Mouse (Mus musculus) heart, adult 2 months (tissue): ENCODE measurements around the gene Tenm4. TPM values are rescaled to one million over a fixed set of nuclear protein-coding genes. Genes with fewer than 3 reads are reported as not detected.

Experiments used
- DNase-seq, 2 experiments: peaks; one replicate each; pipeline ENCODE4 v3.0.0; 2021
- H3K27ac ChIP-seq: fragments of 200-600 bp; 2 replicates; pipeline ENCODE4 v1.8.1; 2022
- H3K27me3 ChIP-seq: fragments of 200-500 bp; 2 replicates; pipeline ENCODE4 v1.6.1; 2012; ENCODE audit warnings: mild to moderate bottlenecking, low read length, inconsistent platforms, mixed read lengths; ENCODE audit not compliant: control insufficient read depth, insufficient read depth
- H3K36me3 ChIP-seq: fragments of 200-500 bp; 2 replicates; pipeline ENCODE4 v1.6.1; 2012; ENCODE audit warnings: low read length, inconsistent platforms; ENCODE audit not compliant: control insufficient read depth, insufficient read depth
- H3K4me1 ChIP-seq: fragments of 200-500 bp; 2 replicates; pipeline ENCODE4 v1.6.1; 2011; ENCODE audit warnings: low read length; ENCODE audit not compliant: control insufficient read depth, insufficient read depth
- H3K4me3 ChIP-seq: fragments of 200-600 bp; 2 replicates; pipeline ENCODE4 v1.8.1; 2022
- H3K79me2 ChIP-seq: fragments of 200-500 bp; replicated peaks from 2 replicates; pipeline ENCODE4 v1.6.1; 2012; ENCODE audit warnings: mild to moderate bottlenecking, inconsistent platforms, low read length, moderate library complexity, mixed read lengths; ENCODE audit not compliant: control insufficient read depth, insufficient read depth
- H3K9ac ChIP-seq: fragments of 200-500 bp; 2 replicates; pipeline ENCODE4 v1.6.1; 2012; ENCODE audit warnings: low read depth, mild to moderate bottlenecking, control low read depth, inconsistent platforms, low read length, mixed read lengths
- CTCF ChIP-seq: fragments of 200-600 bp; IDR thresholded peaks from 2 replicates; pipeline ENCODE4 v1.8.1; 2022; ENCODE audit warnings: antibody characterized with exemption, mild to moderate bottlenecking, moderate library complexity
- EP300 ChIP-seq: fragments of 200-500 bp; IDR thresholded peaks from 2 replicates; pipeline ENCODE4 v1.6.1; 2011; ENCODE audit warnings: low read depth, low read length, control low read depth; ENCODE audit not compliant: insufficient read depth
- POLR2A ChIP-seq: fragments of 200-500 bp; IDR thresholded peaks from 2 replicates; pipeline ENCODE4 v1.6.1; 2011; ENCODE audit warnings: mild to moderate bottlenecking, low read depth, low read length, control low read depth; ENCODE audit not compliant: insufficient read depth
- WGBS: fragments of 180-500 bp; shearing (Covaris S2); methylation state at CpG from one replicate; pipeline ENCODE4 v1.1.7; 2018; 5-methylcytosine and 5-hydroxymethylcytosine counted together
- intact Hi-C: fragments of 180-260 bp; cut with DNase I; formaldehyde crosslinking; loops from one replicate; pipeline ENCODE4 v1.15.1; 2025
- long read RNA-seq: library from polyadenylated mRNA; stranded (forward); transcript quantifications from one replicate; pipeline ENCODE4 v2.0.0, GENCODE M21; 2021
- polyA plus RNA-seq: library from polyadenylated mRNA; depleted of rRNA; stranded (reverse); fragments of >200 nt; gene quantifications from 2 replicates; pipeline ENCODE4 v1.2.3, GENCODE M21; 2012; rRNA removed
- total RNA-seq, 2 experiments: library from RNA; stranded (reverse); gene quantifications; 2 replicates each; pipeline ENCODE4 v1.2.3; 2021

The Tenm4 gene
- total RNA-seq (1 to 10 TPM in 1 of 2 experiments, under 1 TPM in 1; 0.34 to 1.3 TPM), polyA plus RNA-seq (0.67 and 0.74 TPM in 2 replicates)
- long read RNA-seq, result 0 reads

GRCm38 (mm10) chr7:96170924-96171595 is at the start of gene Tenm4:
Gene Tenm4, plus strand, starts transcription at chr7:96171246.
- no peak within 1 kb of the TSS for H3K27ac ChIP-seq
- no peak within 1 kb of the TSS for H3K9ac ChIP-seq
- WGBS, result 43% methylated on average over 14 of the region's 14 CpGs
- intact Hi-C loops, result no loop called here
- H3K4me3 ChIP-seq, result no peak within 1 kb of the TSS
- no peak for TF ChIP-seq POLR2A
- TF ChIP-seq CTCF, result no peak
- no peak for TF ChIP-seq EP300
- H3K79me2 ChIP-seq, result no peaks in the 10 kb centered on the region
- no peaks in the 10 kb centered on the region for H3K4me1 ChIP-seq
- DNase-seq, result no peak
- no peaks in the 10 kb centered on the region for H3K27me3 ChIP-seq
- H3K36me3 ChIP-seq, result no peaks in the 10 kb centered on the region

GRCm38 (mm10) chr7:96130763-96131162 is 40.3 kb upstream of the Tenm4 start:
- no peak overlapping the region for H3K9ac ChIP-seq
- H3K27ac ChIP-seq, result no peak overlapping the region
- DNase-seq, result no peak
- WGBS, result 35% methylated on average over 4 of the region's 4 CpGs
- H3K36me3 ChIP-seq, result no peaks in the 10 kb centered on the region
- TF ChIP-seq CTCF (no peak), EP300 (no peak), POLR2A (no peak)
- no peaks in the 10 kb centered on the region for H3K27me3 ChIP-seq
- no peak overlapping the region for H3K4me3 ChIP-seq
- intact Hi-C loops, result no loop called here
- no peaks in the 10 kb centered on the region for H3K79me2 ChIP-seq
- no peaks in the 10 kb centered on the region for H3K4me1 ChIP-seq

GRCm38 (mm10) chr7:96131175-96131574 is 39.9 kb upstream of the Tenm4 start:
- no peak overlapping the region for H3K4me3 ChIP-seq
- no peak overlapping the region for H3K9ac ChIP-seq
- no peaks in the 10 kb centered on the region for H3K4me1 ChIP-seq
- DNase-seq, result no peak
- H3K79me2 ChIP-seq, result no peaks in the 10 kb centered on the region
- no peaks in the 10 kb centered on the region for H3K36me3 ChIP-seq
- 68% methylated on average over 1 of the region's 1 CpGs for WGBS
- H3K27me3 ChIP-seq, result no peaks in the 10 kb centered on the region
- intact Hi-C loops, result no loop called here
- no peak for TF ChIP-seq POLR2A
- TF ChIP-seq CTCF, result no peak
- no peak for TF ChIP-seq EP300
- H3K27ac ChIP-seq, result no peak overlapping the region

GRCm38 (mm10) chr7:96136497-96136961 is 34.5 kb upstream of the Tenm4 start:
- no peak overlapping the region for H3K9ac ChIP-seq
- DNase-seq, result no peak
- H3K4me1 ChIP-seq, result no peaks in the 10 kb centered on the region
- no peaks in the 10 kb centered on the region for H3K27me3 ChIP-seq
- TF ChIP-seq CTCF (no peak), EP300 (no peak), POLR2A (no peak)
- WGBS, result 55% methylated on average over 6 of the region's 6 CpGs
- no peaks in the 10 kb centered on the region for H3K79me2 ChIP-seq
- no peak overlapping the region for H3K4me3 ChIP-seq
- intact Hi-C loops, result no loop called here
- H3K27ac ChIP-seq, result no peak overlapping the region
- H3K36me3 ChIP-seq, result no peaks in the 10 kb centered on the region

GRCm38 (mm10) chr7:96141876-96142275 is 29.2 kb upstream of the Tenm4 start:
- Histone ChIP-seq H3K36me3 (peaks cover 4% of the 10 kb centered on the region; the same call in 1 of the 2 replicates), H3K4me3 (no peak overlapping the region), H3K79me2 (no peaks in the 10 kb centered on the region), H3K27me3 (no peaks in the 10 kb centered on the region), H3K27ac (no peak overlapping the region), H3K9ac (no peak overlapping the region), H3K4me1 (peaks cover 4% of the 10 kb centered on the region; the same call in 1 of the 2 replicates)
- DNase-seq, result no peak
- intact Hi-C loops, result loop anchor here (5.0 kb wide), 1 partner anchor 65 kb away; no protein-coding TSS in a partner anchor
- WGBS, result 43% methylated on average over 4 of the region's 4 CpGs
- no peak for TF ChIP-seq POLR2A
- no peak for TF ChIP-seq CTCF
- TF ChIP-seq EP300, result no peak

GRCm38 (mm10) chr7:96142973-96143596 is 28.0 kb upstream of the Tenm4 start:
- 54% methylated on average over 3 of the region's 3 CpGs for WGBS
- Histone ChIP-seq H3K27ac (peak overlapping the region; percentile 76), H3K4me1 (peaks cover 4% of the 10 kb centered on the region; the same call in 1 of the 2 replicates), H3K27me3 (no peaks in the 10 kb centered on the region), H3K36me3 (peaks cover 4% of the 10 kb centered on the region; the same call in 1 of the 2 replicates), H3K4me3 (no peak overlapping the region), H3K9ac (no peak overlapping the region), H3K79me2 (no peaks in the 10 kb centered on the region)
- TF ChIP-seq EP300 (peak; percentile 53; the same call in 1 of the 2 replicates), POLR2A (no peak)
- peak; percentile 74 to 87 for DNase-seq
- intact Hi-C loops, result loop anchor here (5.0 kb wide), 1 partner anchor 66 kb away; no protein-coding TSS in a partner anchor
